Mouse (Mus musculus) hindbrain, embryonic 12.5 days (tissue): ENCODE measurements around the gene Twistnb. TPM values are rescaled to one million over a fixed set of nuclear protein-coding genes. Genes with fewer than 3 reads are reported as not detected.

Experiments
- ATAC-seq: fragments of 200-750 bp; cut with Nextera tagmentation; 2 replicates; pipeline ENCODE4 v1.8.0; 2017; ENCODE audit warnings: moderate TSS enrichment; ENCODE audit not compliant: low FRiP score
- H3K27ac ChIP-seq: fragments of 300-500 bp; sonication (generic); 2 replicates; pipeline ENCODE4 v1.5.1; 2016; ENCODE audit warnings: mild to moderate bottlenecking
- H3K27me3 ChIP-seq: fragments of 300-500 bp; sonication (generic); 2 replicates; pipeline ENCODE4 v1.6.1; 2016; ENCODE audit warnings: mild to moderate bottlenecking
- H3K36me3 ChIP-seq: fragments of 300-500 bp; sonication (generic); 2 replicates; pipeline ENCODE4 v1.6.1; 2016; ENCODE audit warnings: mild to moderate bottlenecking
- H3K4me1 ChIP-seq: fragments of 300-500 bp; sonication (generic); 2 replicates; pipeline ENCODE4 v1.6.1; 2016
- H3K4me2 ChIP-seq: fragments of 300-500 bp; sonication (generic); replicated peaks from 2 replicates; pipeline ENCODE4 v1.6.1; 2016; ENCODE audit warnings: mild to moderate bottlenecking
- H3K4me3 ChIP-seq: fragments of 300-500 bp; sonication (generic); 2 replicates; pipeline ENCODE4 v1.5.1; 2016; ENCODE audit warnings: mild to moderate bottlenecking
- H3K9ac ChIP-seq: fragments of 300-500 bp; sonication (generic); 2 replicates; pipeline ENCODE4 v1.6.1; 2016; ENCODE audit warnings: mild to moderate bottlenecking, moderate library complexity
- H3K9me3 ChIP-seq: fragments of 300-500 bp; sonication (generic); replicated peaks from 2 replicates; pipeline ENCODE4 v1.6.1; 2016; ENCODE audit warnings: mild to moderate bottlenecking
- WGBS: fragments of 180-500 bp; shearing (Covaris S2); methylation state at CpG from one replicate; pipeline ENCODE4 v1.1.7; 2016; 5-methylcytosine and 5-hydroxymethylcytosine counted together
- polyA plus RNA-seq: library from polyadenylated mRNA; unstranded; fragments of >200 nt; fragmentation: Nextera tagmentation; extraction: Ambion mirVana; gene quantifications from 2 replicates; pipeline ENCODE4 v1.2.1, GENCODE M21; 2016

Twistnb gene
- 45.6 and 48.1 TPM in 2 replicates for polyA plus RNA-seq

- Histone ChIP-seq H3K27me3 (no peaks in the 10 kb centered on the region), H3K4me3 (peak within 1 kb of the TSS; percentile 96), H3K9ac (peak within 1 kb of the TSS; percentile 84), H3K27ac (peak within 1 kb of the TSS; percentile 78), H3K4me2 (peak within 1 kb of the TSS; percentile 75), H3K4me1 (peaks cover 6% of the 10 kb centered on the region), H3K9me3 (no peaks in the 10 kb centered on the region), H3K36me3 (no peaks in the 10 kb centered on the region)
- WGBS, result under 1% methylated on average over 66 of the region's 66 CpGs
- ATAC-seq, result peak; percentile 98
These were observed at the start of gene Twistnb for GRCm38 (mm10) chr12:33429387-33430160. TSS of gene Twistnb (plus strand) at chr12:33429635.

GRCm38 (mm10) chr12:33388842-33389241 lies 40.6 kb upstream of the Twistnb start:
- Histone ChIP-seq H3K9me3 (no peaks in the 10 kb centered on the region), H3K27me3 (no peaks in the 10 kb centered on the region), H3K4me3 (no peak overlapping the region), H3K9ac (no peak overlapping the region), H3K27ac (no peak overlapping the region), H3K4me2 (no peak overlapping the region), H3K4me1 (no peaks in the 10 kb centered on the region), H3K36me3 (no peaks in the 10 kb centered on the region)
- WGBS, result 12% methylated on average over 5 of the region's 5 CpGs
- peak; percentile 73 for ATAC-seq

- no peaks in the 10 kb centered on the region for H3K9me3 ChIP-seq
- no peaks in the 10 kb centered on the region for H3K27me3 ChIP-seq
- H3K4me3 ChIP-seq, result no peak overlapping the region
- H3K27ac ChIP-seq, result no peak overlapping the region
- no peak overlapping the region for H3K9ac ChIP-seq
- peaks cover 9% of the 10 kb centered on the region for H3K4me1 ChIP-seq
- no peak for ATAC-seq
- no peak overlapping the region for H3K4me2 ChIP-seq
- H3K36me3 ChIP-seq, result no peaks in the 10 kb centered on the region
- WGBS, result 65% methylated on average over 2 of the region's 2 CpGs
These were observed 38.4 kb upstream of the Twistnb start for GRCm38 (mm10) chr12:33390844-33391560.

GRCm38 (mm10) chr12:33394804-33395623 lies 34.4 kb upstream of the Twistnb start, which contains the start of gene Efcab10:
TSS of gene Efcab10 (plus strand) at chr12:33394854.
- H3K4me1 ChIP-seq, result peaks cover 9% of the 10 kb centered on the region
- H3K27me3 ChIP-seq, result no peaks in the 10 kb centered on the region
- H3K4me3 ChIP-seq, result peak within 1 kb of the TSS; percentile 31
- H3K4me2 ChIP-seq, result peak within 1 kb of the TSS; percentile 54
- WGBS, result 10% methylated on average over 24 of the region's 24 CpGs
- no peaks in the 10 kb centered on the region for H3K9me3 ChIP-seq
- H3K36me3 ChIP-seq, result no peaks in the 10 kb centered on the region
- peak; percentile 88 for ATAC-seq
- H3K9ac ChIP-seq, result peak within 1 kb of the TSS; percentile 48
- peak within 1 kb of the TSS; percentile 68 for H3K27ac ChIP-seq

- Histone ChIP-seq H3K27me3 (no peaks in the 10 kb centered on the region), H3K4me3 (no peak overlapping the region), H3K9me3 (no peaks in the 10 kb centered on the region), H3K4me1 (peaks cover 7% of the 10 kb centered on the region), H3K4me2 (no peak overlapping the region), H3K36me3 (no peaks in the 10 kb centered on the region), H3K27ac (no peak overlapping the region), H3K9ac (no peak overlapping the region)
- no peak for ATAC-seq
- 66% methylated on average over 7 of the region's 7 CpGs for WGBS
These were observed 26.2 kb upstream of the Twistnb start for GRCm38 (mm10) chr12:33403265-33403693.

- 68% methylated on average over 5 of the region's 5 CpGs for WGBS
- Histone ChIP-seq H3K4me1 (peaks cover 7% of the 10 kb centered on the region), H3K36me3 (no peaks in the 10 kb centered on the region), H3K4me3 (no peak overlapping the region), H3K27me3 (no peaks in the 10 kb centered on the region), H3K4me2 (no peak overlapping the region), H3K27ac (peak overlapping the region; percentile 72; the same call in 1 of the 2 replicates), H3K9ac (no peak overlapping the region), H3K9me3 (no peaks in the 10 kb centered on the region)
- peak; percentile 48; the same call in 1 of the 2 replicates for ATAC-seq
These were observed 24.4 kb upstream of the Twistnb start for GRCm38 (mm10) chr12:33404996-33405395.

- Histone ChIP-seq H3K4me2 (no peak overlapping the region), H3K27me3 (no peaks in the 10 kb centered on the region), H3K4me3 (no peak overlapping the region)
These were observed 23.9 kb upstream of the Twistnb start for GRCm38 (mm10) chr12:33405398-33406026.

GRCm38 (mm10) chr12:33411580-33412151 lies 17.8 kb upstream of the Twistnb start:
- no peak overlapping the region for H3K4me3 ChIP-seq
- H3K4me1 ChIP-seq, result no peaks in the 10 kb centered on the region
- no peak for ATAC-seq
- no peak overlapping the region for H3K9ac ChIP-seq
- H3K27me3 ChIP-seq, result no peaks in the 10 kb centered on the region
- no peaks in the 10 kb centered on the region for H3K36me3 ChIP-seq
- no peaks in the 10 kb centered on the region for H3K9me3 ChIP-seq
- H3K27ac ChIP-seq, result no peak overlapping the region
- WGBS, result 61% methylated on average over 6 of the region's 6 CpGs
- no peak overlapping the region for H3K4me2 ChIP-seq

More at GRCm38 (mm10) chr12:33405398-33406026, 23.9 kb upstream of the Twistnb start:
- Histone ChIP-seq H3K9me3 (no peaks in the 10 kb centered on the region), H3K27ac (peak overlapping the region; percentile 72), H3K9ac (no peak overlapping the region), H3K36me3 (no peaks in the 10 kb centered on the region), H3K4me1 (peaks cover 7% of the 10 kb centered on the region)
- WGBS, result 47% methylated on average over 6 of the region's 6 CpGs
- peak; percentile 80 for ATAC-seq

- Histone ChIP-seq H3K9me3 (no peaks in the 10 kb centered on the region), H3K27ac (no peak overlapping the region), H3K36me3 (no peaks in the 10 kb centered on the region), H3K27me3 (peaks cover 3% of the 10 kb centered on the region; the same call in 1 of the 2 replicates), H3K4me2 (no peak overlapping the region), H3K9ac (no peak overlapping the region), H3K4me3 (no peak overlapping the region), H3K4me1 (no peaks in the 10 kb centered on the region)
- WGBS, result 20% methylated on average over 3 of the region's 3 CpGs
- no peak for ATAC-seq
These were observed 5.1 kb upstream of the Twistnb start for GRCm38 (mm10) chr12:33424329-33424728.

GRCm38 (mm10) chr12:33427293-33427692 lies 2.1 kb upstream of the Twistnb start:
- H3K27ac ChIP-seq, result no peak overlapping the region
- H3K9me3 ChIP-seq, result no peaks in the 10 kb centered on the region
- no peak for ATAC-seq
- no peak overlapping the region for H3K4me3 ChIP-seq
- H3K36me3 ChIP-seq, result no peaks in the 10 kb centered on the region
- WGBS, result 21% methylated on average over 3 of the region's 3 CpGs
- no peak overlapping the region for H3K4me2 ChIP-seq
- H3K4me1 ChIP-seq, result peaks cover 6% of the 10 kb centered on the region
- H3K27me3 ChIP-seq, result peaks cover 3% of the 10 kb centered on the region; the same call in 1 of the 2 replicates
- no peak overlapping the region for H3K9ac ChIP-seq

- WGBS, result 76% methylated on average over 2 of the region's 2 CpGs
- ATAC-seq, result no peak
- Histone ChIP-seq H3K4me1 (peaks cover 6% of the 10 kb centered on the region), H3K9ac (no peak overlapping the region), H3K27ac (no peak overlapping the region), H3K4me3 (no peak overlapping the region), H3K27me3 (peaks cover 3% of the 10 kb centered on the region; the same call in 1 of the 2 replicates), H3K36me3 (no peaks in the 10 kb centered on the region), H3K4me2 (no peak overlapping the region), H3K9me3 (no peaks in the 10 kb centered on the region)
These were observed 1.7 kb upstream of the Twistnb start for GRCm38 (mm10) chr12:33427726-33428125.
